Mouse (Mus musculus) lung, embryonic 15.5 days (tissue): ENCODE measurements around the gene Lnx1. TPM values are rescaled to one million over a fixed set of nuclear protein-coding genes. Genes with fewer than 3 reads are reported as not detected.

Source experiments
- ATAC-seq: fragments of 200-750 bp; cut with Nextera tagmentation; 2 replicates; pipeline ENCODE4 v1.8.0; 2017; ENCODE audit warnings: moderate number of reproducible peaks, borderline replicate concordance; ENCODE audit not compliant: low FRiP score, low TSS enrichment; ENCODE audit errors: extremely low read depth
- H3K27ac ChIP-seq: fragments of 300-500 bp; sonication (generic); 2 replicates; pipeline ENCODE4 v1.5.1; 2015; ENCODE audit warnings: moderate library complexity, mild to moderate bottlenecking, inconsistent platforms
- H3K27me3 ChIP-seq: fragments of 300-500 bp; sonication (generic); 2 replicates; pipeline ENCODE4 v1.6.1; 2015; ENCODE audit warnings: inconsistent platforms
- H3K36me3 ChIP-seq: fragments of 300-500 bp; sonication (generic); 2 replicates; pipeline ENCODE4 v1.6.1; 2015; ENCODE audit warnings: inconsistent platforms
- H3K4me1 ChIP-seq: fragments of 300-500 bp; sonication (generic); 2 replicates; pipeline ENCODE4 v1.6.1; 2015; ENCODE audit warnings: inconsistent platforms
- H3K4me2 ChIP-seq: fragments of 300-500 bp; sonication (generic); 2 replicates; pipeline ENCODE4 v1.6.1; 2015; ENCODE audit warnings: inconsistent platforms, mild to moderate bottlenecking, moderate library complexity
- H3K4me3 ChIP-seq: fragments of 300-500 bp; sonication (generic); 2 replicates; pipeline ENCODE4 v1.5.1; 2015; ENCODE audit warnings: mild to moderate bottlenecking, inconsistent platforms
- H3K9ac ChIP-seq: fragments of 300-500 bp; sonication (generic); 2 replicates; pipeline ENCODE4 v1.6.1; 2015; ENCODE audit warnings: inconsistent platforms
- H3K9me3 ChIP-seq: fragments of 300-500 bp; sonication (generic); 2 replicates; pipeline ENCODE4 v1.6.1; 2016; ENCODE audit warnings: inconsistent platforms
- WGBS: fragments of 180-500 bp; shearing (Covaris S2); methylation state at CpG from one replicate; pipeline ENCODE4 v1.1.7; 2015; 5-methylcytosine and 5-hydroxymethylcytosine counted together
- polyA plus RNA-seq: library from polyadenylated mRNA; unstranded; fragments of >200 nt; fragmentation: Nextera tagmentation; extraction: Ambion mirVana; gene quantifications from 2 replicates; pipeline ENCODE4 v1.2.1, GENCODE M21; 2015

Gene Lnx1
- polyA plus RNA-seq, 1 experiment from 2014 or later, result 5.4 TPM

DNA sequence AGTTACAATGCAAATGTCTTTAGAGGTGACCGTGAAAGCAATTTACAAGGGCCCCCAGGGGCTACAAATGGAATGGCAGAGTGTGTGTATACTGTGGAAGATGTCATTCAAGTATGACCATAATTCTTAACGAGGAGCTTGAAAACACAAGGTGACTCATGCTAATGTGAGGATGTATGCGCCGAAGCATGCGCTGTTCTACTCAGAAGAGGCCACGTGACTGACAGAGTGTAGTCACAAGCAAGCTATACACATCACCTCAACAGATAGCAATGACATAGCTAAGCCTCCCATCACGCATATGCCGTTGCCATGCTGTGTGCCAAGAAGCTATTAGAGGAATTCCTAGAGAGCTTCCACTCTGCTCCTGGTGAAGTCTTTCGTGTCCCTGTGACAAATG is 5.2 kb downstream of the Lnx1 start:
- Histone ChIP-seq H3K9me3 (no peaks in the 10 kb centered on the region), H3K4me2 (no peak overlapping the region), H3K27ac (no peak overlapping the region), H3K36me3 (no peaks in the 10 kb centered on the region), H3K9ac (no peak overlapping the region), H3K4me1 (peaks cover 21% of the 10 kb centered on the region), H3K4me3 (no peak overlapping the region), H3K27me3 (no peaks in the 10 kb centered on the region)
- ATAC-seq, result no peak
- 88% methylated on average over 9 of the region's 9 CpGs for WGBS

DNA sequence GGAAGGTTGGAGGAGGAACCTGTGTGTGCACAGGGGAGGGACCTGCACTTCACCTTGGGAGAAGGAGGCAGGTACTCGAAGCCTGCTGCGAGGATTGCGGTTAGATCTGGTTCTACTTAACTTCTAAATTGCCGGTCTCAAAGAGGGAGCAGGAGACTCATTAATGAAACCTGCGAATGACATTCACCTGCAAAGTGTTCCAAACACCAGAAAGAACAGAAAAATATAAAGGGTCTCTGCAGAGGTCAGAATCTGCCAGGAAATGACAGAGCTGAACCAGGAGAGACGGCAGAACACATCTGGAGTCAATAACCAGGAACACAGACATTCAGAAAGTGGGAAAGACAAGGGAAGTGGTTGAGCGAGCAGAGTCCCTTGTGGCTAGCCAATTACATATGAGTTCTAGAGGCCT is 8.3 kb downstream of the Lnx1 start:
- no peak overlapping the region for H3K4me3 ChIP-seq
- peaks cover 30% of the 10 kb centered on the region for H3K4me1 ChIP-seq
- H3K9me3 ChIP-seq, result no peaks in the 10 kb centered on the region
- no peaks in the 10 kb centered on the region for H3K27me3 ChIP-seq
- H3K9ac ChIP-seq, result no peak overlapping the region
- no peak overlapping the region; the same call in 1 of the 2 replicates for H3K27ac ChIP-seq
- 0 out of 2 replicates have a peak, but pooled peaks have one; percentile 52 for ATAC-seq
- 44% methylated on average over 7 of the region's 7 CpGs for WGBS
- H3K36me3 ChIP-seq, result no peaks in the 10 kb centered on the region
- H3K4me2 ChIP-seq, result no peak overlapping the region

DNA sequence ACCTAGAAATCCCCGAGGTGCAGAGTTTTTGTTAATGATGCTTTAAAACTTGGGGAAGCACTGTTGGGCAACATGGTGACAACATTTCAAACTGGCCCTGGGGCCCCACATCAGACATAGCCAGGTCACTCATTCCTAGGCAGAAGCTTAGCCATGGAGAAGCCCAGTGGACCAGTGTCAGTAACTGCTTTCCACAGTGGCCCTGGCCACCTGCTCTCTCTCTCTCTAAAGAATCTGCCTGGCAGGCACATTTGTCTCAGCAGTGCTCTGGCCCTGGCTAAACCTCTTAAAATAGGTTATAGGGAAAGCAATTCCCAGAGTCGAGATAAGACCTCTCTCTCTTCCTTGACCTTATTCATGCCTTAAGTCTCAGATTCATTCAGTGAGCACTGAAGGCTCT is 8.9 kb downstream of the Lnx1 start:
- no peak overlapping the region for H3K4me3 ChIP-seq
- no peaks in the 10 kb centered on the region for H3K27me3 ChIP-seq
- H3K27ac ChIP-seq, result peak overlapping the region; percentile 65
- WGBS, result 39% methylated on average over 2 of the region's 2 CpGs
- no peak for ATAC-seq
- H3K4me2 ChIP-seq, result no peak overlapping the region
- H3K9me3 ChIP-seq, result no peaks in the 10 kb centered on the region
- no peaks in the 10 kb centered on the region for H3K36me3 ChIP-seq
- no peak overlapping the region for H3K9ac ChIP-seq
- H3K4me1 ChIP-seq, result peaks cover 34% of the 10 kb centered on the region

DNA sequence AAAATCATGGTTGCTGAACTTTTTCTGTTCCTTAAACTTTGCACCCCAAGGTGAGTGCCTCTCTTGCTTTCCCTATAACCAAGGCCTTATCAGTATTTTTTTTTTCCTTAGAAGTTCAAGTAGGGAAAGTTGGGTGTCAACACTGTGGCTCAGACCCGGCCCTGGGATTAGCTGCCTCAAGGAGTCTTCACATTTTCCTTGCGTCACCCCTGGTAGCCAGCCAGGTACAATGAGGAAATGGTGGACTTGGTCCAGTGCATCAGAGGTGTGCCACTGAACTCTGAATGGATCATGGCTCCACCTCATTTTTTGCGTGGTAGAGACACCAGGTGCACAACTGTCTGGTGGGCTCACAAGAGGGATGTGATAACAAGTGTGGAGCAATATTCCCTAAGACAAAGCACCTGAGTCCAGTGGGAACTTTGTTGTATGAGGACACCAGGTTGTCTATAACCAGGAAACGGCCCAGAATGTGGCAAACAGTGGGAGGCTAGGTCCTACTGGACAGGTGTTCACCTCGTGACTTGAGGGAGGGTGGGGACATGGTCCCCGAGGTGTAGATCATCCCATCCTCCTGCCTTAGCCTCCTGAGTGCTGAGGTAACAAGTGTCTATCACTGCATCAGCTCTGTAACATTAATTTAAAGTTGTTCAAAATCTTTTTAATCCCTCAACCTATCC is 10.2 kb downstream of the Lnx1 start:
- no peak for ATAC-seq
- H3K9me3 ChIP-seq, result no peaks in the 10 kb centered on the region
- no peak overlapping the region for H3K27ac ChIP-seq
- peaks cover 40% of the 10 kb centered on the region for H3K4me1 ChIP-seq
- no peak overlapping the region for H3K4me2 ChIP-seq
- H3K36me3 ChIP-seq, result no peaks in the 10 kb centered on the region
- H3K4me3 ChIP-seq, result no peak overlapping the region
- 72% methylated on average over 6 of the region's 6 CpGs for whole genome bisulfite sequencing
- H3K9ac ChIP-seq, result no peak overlapping the region
- H3K27me3 ChIP-seq, result no peaks in the 10 kb centered on the region

DNA sequence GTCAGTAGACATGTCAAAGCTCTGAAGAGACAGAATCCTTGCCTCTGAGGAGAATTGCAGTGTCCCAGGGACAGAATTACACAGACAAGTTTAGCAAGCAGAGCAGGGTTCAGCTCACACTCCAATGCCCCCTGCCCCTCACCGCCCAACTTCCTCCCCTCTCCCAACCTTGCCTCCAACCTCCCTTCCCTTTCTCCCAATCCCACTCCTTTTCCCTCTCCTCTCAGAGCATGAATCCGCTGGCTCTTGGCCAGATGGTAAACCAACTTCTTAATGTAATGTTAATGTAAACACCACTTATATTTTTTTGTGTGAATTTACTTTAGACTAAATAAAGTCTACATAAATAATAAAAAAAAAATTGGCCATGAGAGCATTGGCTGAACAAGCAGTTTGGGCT is 13.9 kb downstream of the Lnx1 start:
- H3K27ac ChIP-seq, result peak overlapping the region; percentile 70
- ATAC-seq, result peak; percentile 89; the same call in 1 of the 2 replicates
- no peak overlapping the region for H3K4me2 ChIP-seq
- H3K27me3 ChIP-seq, result no peaks in the 10 kb centered on the region
- H3K9ac ChIP-seq, result no peak overlapping the region
- H3K4me1 ChIP-seq, result peaks cover 31% of the 10 kb centered on the region
- no peaks in the 10 kb centered on the region for H3K36me3 ChIP-seq
- H3K4me3 ChIP-seq, result no peak overlapping the region
- H3K9me3 ChIP-seq, result no peaks in the 10 kb centered on the region
- 7% methylated on average over 2 of the region's 2 CpGs for WGBS

DNA sequence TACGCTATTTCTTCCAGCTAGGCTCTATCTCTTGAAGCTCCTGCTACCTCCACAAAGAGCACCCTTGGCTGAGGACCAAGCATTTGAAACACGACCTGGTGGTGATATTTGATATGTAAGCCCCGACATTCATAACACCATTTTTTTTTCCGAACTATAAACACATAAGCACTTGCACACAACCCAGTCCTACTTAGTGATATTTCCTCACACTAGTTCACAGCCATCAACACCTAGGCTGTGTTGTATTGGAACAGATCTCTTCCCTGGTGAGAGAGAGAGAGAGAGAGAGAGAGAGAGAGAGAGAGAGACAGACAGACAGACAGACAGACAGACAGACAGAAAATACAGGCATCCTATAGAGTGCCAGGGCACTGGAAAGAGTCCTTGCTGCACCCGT is 17.8 kb downstream of the Lnx1 start:
- Histone ChIP-seq H3K36me3 (no peaks in the 10 kb centered on the region), H3K4me3 (no peak overlapping the region), H3K27ac (no peak overlapping the region), H3K4me2 (no peak overlapping the region), H3K9ac (no peak overlapping the region), H3K9me3 (no peaks in the 10 kb centered on the region), H3K4me1 (peaks cover 15% of the 10 kb centered on the region), H3K27me3 (no peaks in the 10 kb centered on the region)
- ATAC-seq, result no peak
- 52% methylated on average over 5 of the region's 5 CpGs for WGBS

DNA sequence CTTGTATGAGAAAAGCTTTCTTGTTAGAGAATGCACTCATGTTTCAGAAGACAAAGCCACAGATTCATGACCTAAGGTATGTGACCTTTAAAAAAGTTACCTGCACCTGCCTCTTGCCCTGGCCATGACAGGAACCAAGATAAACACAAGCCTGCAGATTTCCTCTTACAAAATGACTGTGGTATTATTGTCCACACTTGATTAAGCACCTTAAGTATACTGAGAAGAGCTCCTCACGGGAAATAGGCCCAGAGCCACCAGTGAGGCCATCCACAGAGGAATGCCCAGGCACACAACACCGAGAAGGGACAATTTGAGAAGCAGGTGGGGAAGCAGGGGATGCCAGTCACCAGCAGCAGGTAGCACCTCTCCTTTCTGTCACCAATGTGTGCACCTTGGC is 18.9 kb downstream of the Lnx1 start:
- H3K36me3 ChIP-seq, result no peaks in the 10 kb centered on the region
- no peak overlapping the region for H3K4me2 ChIP-seq
- H3K4me1 ChIP-seq, result peaks cover 7% of the 10 kb centered on the region
- H3K27ac ChIP-seq, result no peak overlapping the region
- no peak for ATAC-seq
- WGBS, result 48% methylated on average over 2 of the region's 2 CpGs
- no peak overlapping the region for H3K9ac ChIP-seq
- H3K27me3 ChIP-seq, result no peaks in the 10 kb centered on the region
- no peaks in the 10 kb centered on the region for H3K9me3 ChIP-seq
- H3K4me3 ChIP-seq, result no peak overlapping the region

DNA sequence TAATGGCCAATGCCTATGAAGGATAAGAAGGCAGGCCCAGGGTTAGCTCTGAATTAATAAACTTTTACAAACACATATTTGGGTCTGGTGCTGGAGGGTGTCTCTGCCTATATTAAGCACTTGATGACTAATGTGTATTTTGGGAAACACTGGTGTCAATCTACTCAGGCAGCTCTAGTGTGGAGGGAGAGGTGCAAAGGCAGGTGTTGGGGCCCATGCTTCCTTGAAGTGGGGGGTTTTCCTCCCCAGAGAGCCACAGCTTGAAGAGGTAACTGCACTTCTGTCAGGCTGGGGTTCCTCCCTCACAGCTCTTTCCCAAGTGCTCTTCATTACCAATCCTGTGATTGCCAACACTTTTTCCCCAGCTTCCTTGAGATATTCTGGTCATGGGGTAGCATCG is 20.0 kb downstream of the Lnx1 start:
- H3K36me3 ChIP-seq, result no peaks in the 10 kb centered on the region
- no peak overlapping the region for H3K27ac ChIP-seq
- ATAC-seq, result no peak
- no peaks in the 10 kb centered on the region for H3K27me3 ChIP-seq
- no peak overlapping the region for H3K4me2 ChIP-seq
- H3K4me3 ChIP-seq, result no peak overlapping the region
- no peak overlapping the region for H3K9ac ChIP-seq
- H3K9me3 ChIP-seq, result no peaks in the 10 kb centered on the region
- WGBS, result 90% methylated on average over 1 of the region's 1 CpGs
- no peaks in the 10 kb centered on the region for H3K4me1 ChIP-seq

DNA sequence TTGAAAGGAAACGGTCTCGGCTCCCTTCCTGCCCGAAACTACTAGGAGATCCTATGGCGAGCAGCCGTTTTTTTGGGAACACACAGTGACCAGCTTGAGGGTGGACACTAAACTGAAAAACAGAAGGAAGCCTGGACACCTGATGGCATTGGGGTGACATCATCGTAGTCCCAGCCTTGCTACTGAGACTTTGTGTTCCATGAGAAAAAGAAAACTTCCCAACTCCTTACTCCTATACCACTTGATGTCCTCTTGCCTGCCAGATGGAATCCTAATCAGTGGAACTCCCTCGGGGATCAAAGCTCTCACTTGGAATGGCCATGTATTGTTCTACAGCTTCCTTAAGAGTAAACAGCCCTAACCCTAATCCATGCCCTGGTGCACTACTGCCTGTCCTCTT is 23.1 kb downstream of the Lnx1 start:
- ATAC-seq, result no peak
- no peak overlapping the region for H3K27ac ChIP-seq
- no peak overlapping the region for H3K9ac ChIP-seq
- H3K4me1 ChIP-seq, result no peaks in the 10 kb centered on the region
- H3K36me3 ChIP-seq, result no peaks in the 10 kb centered on the region
- no peak overlapping the region for H3K4me2 ChIP-seq
- H3K27me3 ChIP-seq, result no peaks in the 10 kb centered on the region
- no peaks in the 10 kb centered on the region for H3K9me3 ChIP-seq
- 76% methylated on average over 7 of the region's 7 CpGs for WGBS
- no peak overlapping the region for H3K4me3 ChIP-seq

DNA sequence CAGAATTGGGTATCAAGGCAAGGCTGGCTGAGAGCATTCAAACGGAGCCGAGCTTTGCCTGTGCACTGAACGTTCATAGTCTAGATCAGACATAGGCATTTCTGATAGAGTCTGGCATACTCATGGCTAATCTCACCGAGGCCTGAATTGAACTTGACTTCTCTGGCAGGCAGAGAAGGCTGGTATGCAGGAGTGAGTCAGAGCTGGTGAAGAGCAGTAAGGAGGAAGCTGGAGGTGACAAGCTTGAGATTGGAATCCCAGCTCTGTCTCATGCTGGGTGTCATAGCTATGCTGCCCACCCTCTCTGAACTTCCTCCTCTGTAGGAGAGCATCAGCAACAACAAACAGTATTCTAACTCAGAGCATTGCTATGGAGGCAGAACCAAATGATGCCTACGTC is 24.0 kb downstream of the Lnx1 start:
- Histone ChIP-seq H3K36me3 (no peaks in the 10 kb centered on the region), H3K4me2 (no peak overlapping the region), H3K9ac (no peak overlapping the region), H3K4me1 (no peaks in the 10 kb centered on the region), H3K27ac (no peak overlapping the region), H3K9me3 (no peaks in the 10 kb centered on the region), H3K4me3 (no peak overlapping the region), H3K27me3 (no peaks in the 10 kb centered on the region)
- 81% methylated on average over 5 of the region's 5 CpGs for WGBS
- no peak for ATAC-seq

DNA sequence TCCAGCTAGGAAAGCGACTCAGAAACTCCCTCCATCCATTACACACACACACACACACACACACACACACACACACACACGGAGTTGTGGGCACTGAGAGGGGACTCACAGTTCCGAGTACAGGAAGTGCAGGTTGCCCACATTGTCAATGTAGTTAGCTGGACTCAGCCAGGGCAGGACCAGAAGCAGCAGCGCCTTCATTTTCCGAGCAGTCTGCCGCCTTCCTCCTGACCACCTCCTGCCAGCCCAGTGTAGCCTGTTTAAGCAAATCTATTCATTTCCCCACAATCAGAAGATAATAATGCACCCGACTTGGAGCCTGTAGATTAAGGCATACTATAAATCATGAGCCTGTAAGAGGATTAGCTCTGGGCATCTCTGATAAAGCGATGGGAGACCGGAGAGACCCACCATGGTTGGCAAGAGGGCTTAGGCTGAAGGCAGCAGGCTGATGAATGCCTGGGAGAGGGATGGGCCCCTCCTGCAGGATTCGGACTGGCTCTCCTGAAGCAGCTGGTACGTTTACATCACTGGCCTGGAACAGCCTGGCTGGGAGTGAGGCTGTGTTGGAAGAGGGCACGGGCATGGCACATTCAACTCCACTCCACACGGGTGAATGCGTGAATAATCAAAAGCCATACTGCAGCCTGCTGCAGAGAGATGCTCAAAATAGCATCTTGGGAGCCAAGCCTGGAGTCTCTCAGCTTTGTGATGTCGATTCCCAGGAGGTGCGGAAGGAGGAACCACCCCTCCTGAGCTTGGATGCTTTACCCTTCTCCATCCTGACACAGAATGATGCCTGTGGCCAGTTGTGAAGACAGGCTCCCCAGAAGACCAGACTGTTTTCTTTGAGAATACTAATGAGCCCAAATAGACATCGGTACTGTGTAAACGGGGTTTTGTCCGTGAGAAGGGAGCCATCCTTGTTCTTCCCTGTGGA is 25.0 kb downstream of the Lnx1 start:
- Histone ChIP-seq H3K27ac (no peak overlapping the region), H3K36me3 (no peaks in the 10 kb centered on the region), H3K9me3 (no peaks in the 10 kb centered on the region), H3K4me2 (no peak overlapping the region), H3K9ac (0 out of 2 replicates have a peak overlapping the region, but pooled peaks have one; percentile 6), H3K4me3 (no peak overlapping the region), H3K4me1 (no peaks in the 10 kb centered on the region), H3K27me3 (no peaks in the 10 kb centered on the region)
- 63% methylated on average over 19 of the region's 19 CpGs for WGBS
- ATAC-seq, result peak; percentile 42; the same call in 1 of the 2 replicates

DNA sequence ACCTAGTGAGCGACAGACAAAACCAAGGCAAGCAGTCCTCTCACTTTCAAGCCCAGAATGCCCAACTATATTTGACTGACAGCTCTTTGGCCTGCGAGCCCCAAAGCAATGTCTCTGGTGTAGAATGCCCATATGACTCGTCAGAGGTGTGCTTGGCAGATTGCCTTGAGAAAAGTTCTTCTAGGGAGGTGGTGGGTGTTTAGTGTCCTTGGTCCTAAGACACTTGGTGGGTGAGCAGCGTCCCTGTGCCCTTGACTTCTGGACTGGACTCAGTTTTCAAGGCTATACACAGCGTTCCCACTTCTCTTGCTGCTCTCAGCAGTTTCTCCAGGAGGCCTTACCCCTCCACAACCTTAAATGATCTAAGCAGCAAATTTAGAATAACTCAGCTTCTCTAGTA is 30.2 kb downstream of the Lnx1 start:
- H3K9ac ChIP-seq, result no peak overlapping the region
- no peak overlapping the region for H3K4me2 ChIP-seq
- 0 out of 2 replicates have a peak, but pooled peaks cover 10% of the 10 kb centered on the region for H3K4me1 ChIP-seq
- no peak overlapping the region for H3K27ac ChIP-seq
- H3K36me3 ChIP-seq, result no peaks in the 10 kb centered on the region
- 73% methylated on average over 5 of the region's 5 CpGs for WGBS
- H3K9me3 ChIP-seq, result no peaks in the 10 kb centered on the region
- no peak overlapping the region for H3K4me3 ChIP-seq
- H3K27me3 ChIP-seq, result no peaks in the 10 kb centered on the region
- ATAC-seq, result no peak
